Mouse (Mus musculus) kidney, postnatal 0 days (tissue): ENCODE measurements around the gene Mindy4. TPM values are rescaled to one million over a fixed set of nuclear protein-coding genes. Genes with fewer than 3 reads are reported as not detected.

Experiments used
- ATAC-seq: fragments of 200-750 bp; cut with Nextera tagmentation; replicated peaks from 2 replicates; pipeline ENCODE4 v1.8.0; 2017; ENCODE audit warnings: low read depth, moderate number of reproducible peaks, moderate TSS enrichment, moderate library complexity; ENCODE audit not compliant: low FRiP score
- DNase-seq: peaks from one replicate; pipeline ENCODE4 v3.0.0-alpha.2; 2016; ENCODE audit warnings: low spot score
- H3K27ac ChIP-seq: fragments of 300-500 bp; sonication (generic); 2 replicates; pipeline ENCODE4 v1.5.1; 2014; ENCODE audit warnings: mild to moderate bottlenecking
- H3K27me3 ChIP-seq: fragments of 300-500 bp; sonication (generic); 2 replicates; pipeline ENCODE4 v1.6.1; 2014; ENCODE audit warnings: low read length, mixed read lengths; ENCODE audit not compliant: insufficient read depth
- H3K36me3 ChIP-seq: fragments of 300-500 bp; sonication (generic); 2 replicates; pipeline ENCODE4 v1.6.1; 2014; ENCODE audit warnings: low read length, mixed read lengths; ENCODE audit not compliant: insufficient read depth
- H3K4me1 ChIP-seq: fragments of 300-500 bp; sonication (generic); replicated peaks from 2 replicates; pipeline ENCODE4 v1.6.1; 2014; ENCODE audit warnings: antibody characterized with exemption, low read length, mixed read lengths; ENCODE audit not compliant: insufficient read depth
- H3K4me2 ChIP-seq: fragments of 300-500 bp; sonication (generic); 2 replicates; pipeline ENCODE4 v1.6.1; 2014; ENCODE audit warnings: mild to moderate bottlenecking, low read length, moderate library complexity, mixed read lengths
- H3K4me3 ChIP-seq: fragments of 300-500 bp; sonication (generic); replicated peaks from 2 replicates; pipeline ENCODE4 v1.5.1; 2014; ENCODE audit warnings: low read depth, low read length
- H3K9ac ChIP-seq: fragments of 300-500 bp; sonication (generic); 2 replicates; pipeline ENCODE4 v1.6.1; 2014; ENCODE audit warnings: low read depth, low read length
- H3K9me3 ChIP-seq: fragments of 300-500 bp; sonication (generic); replicated peaks from 2 replicates; pipeline ENCODE4 v1.6.1; 2016; ENCODE audit warnings: low read length, inconsistent platforms, mixed read lengths
- CTCF ChIP-seq: IDR thresholded peaks from 2 replicates; pipeline ENCODE4 v1.5.1; 2016; ENCODE audit warnings: antibody characterized with exemption, low read depth, mild to moderate bottlenecking, moderate library complexity
- WGBS: fragments of 180-500 bp; shearing (Covaris S2); extraction: QIAGEN DNeasy Blood & Tissue Kit; methylation state at CpG from one replicate; pipeline ENCODE4 v1.1.7; 2014; 5-methylcytosine and 5-hydroxymethylcytosine counted together
- polyA plus RNA-seq: library from polyadenylated mRNA; unstranded; fragments of >200 nt; fragmentation: Nextera tagmentation; extraction: Ambion mirVana; gene quantifications from 2 replicates; pipeline ENCODE4 v1.2.1, GENCODE M21; 2015

Gene Mindy4
- polyA plus RNA-seq, 1 experiment from 2014 or later = 11.6 TPM

DNA sequence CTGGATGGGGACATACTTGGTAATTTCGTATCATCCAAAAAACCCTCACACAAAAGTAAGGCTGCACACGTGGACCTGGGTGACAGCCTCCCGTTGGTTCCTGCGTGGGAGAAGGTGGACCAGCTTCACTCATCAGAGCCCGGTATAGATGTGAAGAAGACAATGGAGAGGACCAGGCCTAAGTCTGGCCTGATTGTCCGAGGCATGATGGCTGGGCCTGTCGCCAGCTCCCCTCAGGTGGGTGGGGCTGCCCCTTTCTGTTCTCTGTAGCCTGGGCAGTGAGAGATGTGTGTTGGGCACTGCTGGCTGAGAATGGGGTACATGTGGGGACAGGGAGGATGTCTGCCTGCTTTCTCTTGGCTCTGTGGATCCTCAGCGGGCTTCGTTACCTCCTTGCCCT, 15.0 kb downstream of the Mindy4 start:
- WGBS = 90% methylated on average over 9 of the region's 9 CpGs
- H3K9ac ChIP-seq = no peak overlapping the region
- H3K9me3 ChIP-seq = no peaks in the 10 kb centered on the region
- no peak overlapping the region for H3K4me2 ChIP-seq
- no peak for TF ChIP-seq CTCF
- peaks cover 20% of the 10 kb centered on the region for H3K36me3 ChIP-seq
- no peaks in the 10 kb centered on the region for H3K27me3 ChIP-seq
- H3K4me1 ChIP-seq = no peaks in the 10 kb centered on the region
- no peak overlapping the region for H3K4me3 ChIP-seq
- ATAC-seq (no peak), DNase-seq (no peak)
- H3K27ac ChIP-seq = no peak overlapping the region

GRCm38 (mm10) chr6:55223986-55224385, 20.8 kb downstream of the Mindy4 start:
- Histone ChIP-seq H3K9me3 (no peaks in the 10 kb centered on the region), H3K9ac (no peak overlapping the region), H3K36me3 (peaks cover 9% of the 10 kb centered on the region; the same call in 1 of the 2 replicates), H3K4me1 (no peaks in the 10 kb centered on the region), H3K4me2 (no peak overlapping the region), H3K27me3 (no peaks in the 10 kb centered on the region), H3K27ac (no peak overlapping the region), H3K4me3 (no peak overlapping the region)
- ATAC-seq (no peak), DNase-seq (no peak)
- 95% methylated on average over 8 of the region's 8 CpGs for WGBS
- TF ChIP-seq CTCF = no peak

- H3K4me1 ChIP-seq = no peaks in the 10 kb centered on the region
- no peak overlapping the region for H3K27ac ChIP-seq
- WGBS = 82% methylated on average over 8 of the region's 8 CpGs
- no peak for TF ChIP-seq CTCF
- ATAC-seq (no peak), DNase-seq (no peak)
- H3K4me2 ChIP-seq = no peak overlapping the region
- H3K9me3 ChIP-seq = no peaks in the 10 kb centered on the region
- H3K4me3 ChIP-seq = no peak overlapping the region
- no peaks in the 10 kb centered on the region for H3K27me3 ChIP-seq
- H3K36me3 ChIP-seq = 0 out of 2 replicates have a peak, but pooled peaks cover 11% of the 10 kb centered on the region
- no peak overlapping the region for H3K9ac ChIP-seq
Observed at GRCm38 (mm10) chr6:55230048-55230447, 26.9 kb downstream of the Mindy4 start.

- WGBS = 89% methylated on average over 7 of the region's 7 CpGs
- TF ChIP-seq CTCF = no peak
Observed at GRCm38 (mm10) chr6:55232101-55232500, 28.9 kb downstream of the Mindy4 start.

GRCm38 (mm10) chr6:55232524-55233264, 29.5 kb downstream of the Mindy4 start:
- Histone ChIP-seq H3K36me3 (0 out of 2 replicates have a peak, but pooled peaks cover 11% of the 10 kb centered on the region), H3K9me3 (no peaks in the 10 kb centered on the region), H3K27me3 (no peaks in the 10 kb centered on the region), H3K4me1 (no peaks in the 10 kb centered on the region), H3K4me3 (no peak overlapping the region), H3K9ac (no peak overlapping the region), H3K27ac (no peak overlapping the region), H3K4me2 (no peak overlapping the region)
- WGBS = 70% methylated on average over 3 of the region's 3 CpGs
- TF ChIP-seq CTCF = peak; percentile 90
- ATAC-seq (peak; percentile 76), DNase-seq (peak; percentile 91)

More at GRCm38 (mm10) chr6:55232101-55232500, 28.9 kb downstream of the Mindy4 start:
- Histone ChIP-seq H3K27ac (no peak overlapping the region), H3K4me3 (no peak overlapping the region), H3K4me1 (no peaks in the 10 kb centered on the region), H3K9me3 (no peaks in the 10 kb centered on the region), H3K36me3 (0 out of 2 replicates have a peak, but pooled peaks cover 11% of the 10 kb centered on the region), H3K27me3 (no peaks in the 10 kb centered on the region), H3K9ac (no peak overlapping the region), H3K4me2 (no peak overlapping the region)
- ATAC-seq (no peak), DNase-seq (no peak)

- ATAC-seq = no peak
- WGBS = 98% methylated on average over 5 of the region's 5 CpGs
- TF ChIP-seq CTCF = no peak
Observed at GRCm38 (mm10) chr6:55233326-55233725, 30.1 kb downstream of the Mindy4 start.

More at GRCm38 (mm10) chr6:55233326-55233725, 30.1 kb downstream of the Mindy4 start:
- H3K9ac ChIP-seq = no peak overlapping the region
- no peak overlapping the region for H3K27ac ChIP-seq
- no peak overlapping the region for H3K4me3 ChIP-seq
- H3K9me3 ChIP-seq = no peaks in the 10 kb centered on the region
- H3K36me3 ChIP-seq = 0 out of 2 replicates have a peak, but pooled peaks cover 11% of the 10 kb centered on the region
- no peak for DNase-seq
- H3K27me3 ChIP-seq = no peaks in the 10 kb centered on the region
- H3K4me2 ChIP-seq = no peak overlapping the region
- no peaks in the 10 kb centered on the region for H3K4me1 ChIP-seq
